Mouse (Mus musculus) heart, postnatal 25 days (tissue): ENCODE results near the gene 1700067P10Rik. TPM values are rescaled to one million over a fixed set of nuclear protein-coding genes. Genes with fewer than 3 reads are reported as not detected.

Experiments used
- DNase-seq: peaks from one replicate; pipeline ENCODE4 v3.0.0; 2022; ENCODE audit warnings: low spot score
- intact Hi-C: fragments of 180-260 bp; cut with DNase I; formaldehyde crosslinking; loops from one replicate; pipeline ENCODE4 v1.15.1; 2025
- total RNA-seq, 2 experiments: library from RNA; stranded (reverse); gene quantifications; 2 replicates each; pipeline ENCODE4 v1.2.3; 2021

1700067P10Rik gene
- not detected for total RNA-seq

DNA sequence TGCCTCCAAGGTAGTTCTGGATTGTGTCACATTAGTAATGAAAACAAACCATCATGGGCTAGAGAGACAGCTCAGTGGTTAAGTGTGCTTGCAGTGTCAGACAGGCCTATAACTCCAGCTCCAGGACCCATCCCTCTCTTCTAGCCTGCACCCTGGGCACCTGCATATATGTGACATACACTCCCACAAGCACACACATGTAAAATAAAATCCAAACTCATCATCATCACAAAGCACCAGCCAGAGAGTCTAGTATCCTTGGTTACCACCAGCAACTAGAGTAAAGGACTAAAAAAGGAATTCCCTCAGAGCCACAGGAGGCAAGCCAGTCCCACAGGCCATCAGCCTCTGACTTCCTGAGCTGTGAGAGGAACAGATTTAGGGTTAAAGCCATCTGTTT is at the start of gene 1700067P10Rik:
1700067P10Rik (plus strand) TSS at position 301 of the 400 bp plus-strand sequence.
- intact Hi-C loops: no loop called here
- DNase-seq: no peak

GRCm38 (mm10) chr17:48041351-48042287 is 47.5 kb upstream of the 1700067P10Rik start:
- intact Hi-C loops: loop anchor here (2.0 kb wide), 1 partner anchor 117 kb away; the partner anchor contains the start of gene Foxp4
- no peak for DNase-seq

GRCm38 (mm10) chr17:48043154-48043880 is 45.8 kb upstream of the 1700067P10Rik start:
- DNase-seq: no peak
- intact Hi-C loops: loop anchor here (2.0 kb wide), 1 partner anchor 119 kb away; the partner anchor contains the start of gene Foxp4

DNA sequence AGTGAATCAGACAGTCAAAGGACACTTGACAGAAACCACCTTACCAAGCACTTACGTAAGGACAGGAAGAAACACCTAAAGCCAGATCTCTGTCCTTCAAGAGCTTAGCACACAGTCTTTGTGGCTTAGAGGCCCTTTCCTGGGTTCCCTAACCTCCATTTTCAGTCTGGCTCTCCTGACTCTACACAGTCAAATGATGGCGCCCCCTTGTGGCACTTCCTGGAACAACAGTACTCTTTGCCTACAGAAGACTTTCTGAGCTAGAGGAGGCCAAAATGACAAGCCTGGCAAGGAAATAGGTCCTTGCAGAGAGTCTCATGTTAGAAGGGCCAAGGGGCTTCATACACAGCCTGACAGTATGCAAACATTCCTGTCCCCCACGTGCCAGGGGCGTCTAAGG is 43.5 kb upstream of the 1700067P10Rik start:
- no peak for DNase-seq
- intact Hi-C loops: loop anchor here (5.0 kb wide), 1 partner anchor 173 kb away; no protein-coding TSS in a partner anchor

GRCm38 (mm10) chr17:48051638-48052337 is 37.3 kb upstream of the 1700067P10Rik start:
- intact Hi-C loops: no loop called here
- no peak for DNase-seq

DNA sequence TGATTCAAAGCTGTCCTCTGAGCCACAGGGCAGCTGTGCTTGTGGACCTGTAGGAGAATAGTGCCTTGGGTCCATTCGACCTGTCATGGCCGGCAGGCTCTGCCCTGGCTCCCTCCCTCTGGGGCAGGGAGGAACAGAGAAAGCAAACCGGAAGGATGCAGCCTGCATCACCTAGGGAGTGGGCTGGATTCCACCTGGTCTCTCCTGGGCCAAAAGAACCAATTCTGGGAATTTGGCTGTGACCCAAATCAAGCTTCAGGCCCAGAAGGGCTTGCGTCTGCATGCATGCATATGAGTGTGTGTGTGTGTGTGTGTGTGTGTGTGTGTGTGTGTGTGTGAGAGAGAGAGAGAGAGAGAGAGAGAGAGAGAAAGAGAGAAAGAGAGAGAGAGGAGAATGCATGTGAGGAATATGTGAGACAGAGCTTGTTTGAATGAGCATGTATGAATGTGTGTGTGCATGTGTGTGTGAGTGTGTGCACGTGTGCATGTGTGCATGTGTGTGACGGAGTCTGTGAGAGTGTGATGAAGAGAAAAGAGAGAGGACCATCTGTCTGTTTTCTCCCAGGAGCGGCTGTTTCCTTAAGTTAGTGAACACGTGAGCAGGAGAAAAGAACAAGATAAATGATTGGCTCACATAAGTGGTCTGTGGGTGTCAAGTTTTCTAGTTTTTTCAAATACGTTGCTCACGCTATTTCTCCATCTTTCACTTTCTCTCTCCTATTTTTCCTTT is 36.6 kb upstream of the 1700067P10Rik start:
- DNase-seq: no peak
- intact Hi-C loops: no loop called here

DNA sequence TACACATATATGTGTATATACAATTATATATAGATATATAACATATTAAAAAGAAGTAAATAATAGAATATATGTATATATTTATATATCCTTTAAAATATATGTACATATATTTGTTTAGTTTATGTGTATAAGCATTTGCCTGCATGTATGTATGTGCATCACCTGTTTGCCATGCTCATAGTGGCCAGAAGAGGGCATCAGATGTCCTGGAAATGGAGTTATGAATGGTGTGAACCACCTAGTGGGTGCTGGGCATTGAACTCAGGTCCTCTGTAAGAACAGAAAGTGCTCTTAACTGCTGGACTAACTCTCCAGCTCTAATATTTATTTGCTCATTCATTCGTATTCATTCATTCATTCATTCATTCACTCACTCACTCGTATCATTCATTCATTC is 35.5 kb upstream of the 1700067P10Rik start:
- DNase-seq: no peak
- intact Hi-C loops: no loop called here

DNA sequence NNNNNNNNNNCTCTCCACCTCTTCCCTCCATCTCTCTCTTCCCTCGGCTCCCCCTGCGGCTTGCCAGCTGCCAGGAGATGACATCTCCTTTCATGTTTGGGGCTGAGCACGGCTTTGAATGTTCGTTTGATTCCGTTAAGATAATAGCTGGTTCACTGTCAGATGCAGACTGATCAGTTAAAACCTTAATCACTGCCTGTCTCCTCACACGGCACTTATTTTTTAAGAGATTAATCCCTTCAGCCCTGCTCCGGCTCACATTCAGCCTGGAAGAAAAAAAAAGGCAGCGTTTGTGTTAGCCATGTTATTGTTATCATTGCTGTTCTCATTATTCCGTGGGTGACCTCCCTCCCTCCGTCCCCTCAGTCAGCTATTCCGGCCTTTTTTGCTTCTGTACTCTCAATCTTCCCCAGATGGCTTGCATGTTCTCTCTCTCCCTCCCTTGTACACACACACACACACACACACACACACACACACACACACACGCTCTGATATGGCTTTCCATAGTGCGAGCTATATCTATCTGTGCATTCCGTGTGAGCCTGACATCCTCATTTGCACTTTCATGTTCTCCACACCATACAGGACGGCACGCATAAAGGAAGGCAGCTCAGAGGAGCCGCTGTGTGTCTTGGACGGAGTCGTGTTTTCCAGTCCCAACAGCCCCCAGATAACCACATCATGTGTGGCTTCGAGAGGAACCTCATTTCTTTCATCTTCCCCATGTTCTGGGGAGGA is 33.9 kb upstream of the 1700067P10Rik start:
- no peak for DNase-seq
- intact Hi-C loops: loop anchor here (5.0 kb wide), 1 partner anchor 37 kb away; no protein-coding TSS in a partner anchor

DNA sequence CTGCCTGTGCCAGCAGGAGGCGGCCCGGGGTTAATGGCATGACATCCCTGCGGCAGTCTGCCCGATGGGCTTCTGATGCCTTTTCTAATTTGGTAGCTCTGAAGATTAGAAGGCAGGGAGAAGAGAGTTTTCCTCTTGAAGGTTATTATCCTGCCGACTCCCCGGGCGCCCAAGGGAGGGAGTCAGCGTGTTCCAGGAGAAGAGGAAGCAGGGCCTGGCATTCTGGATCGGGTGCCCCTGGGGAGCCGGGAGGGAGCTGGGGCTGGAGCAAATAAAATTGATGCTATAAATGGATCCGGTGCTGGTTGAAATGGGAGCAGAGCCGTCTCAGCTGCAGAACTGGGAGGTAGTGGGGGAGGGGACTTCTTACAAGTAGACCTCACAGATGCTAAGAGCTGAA is 31.7 kb upstream of the 1700067P10Rik start:
- intact Hi-C loops: loop anchor here (5.0 kb wide), 1 partner anchor 35 kb away; no protein-coding TSS in a partner anchor
- no peak for DNase-seq

GRCm38 (mm10) chr17:48064196-48064843 is 24.8 kb upstream of the 1700067P10Rik start:
- intact Hi-C loops: no loop called here
- no peak for DNase-seq

- intact Hi-C loops: no loop called here
- DNase-seq: no peak
Observed at GRCm38 (mm10) chr17:48065081-48065501, 24.0 kb upstream of the 1700067P10Rik start.

DNA sequence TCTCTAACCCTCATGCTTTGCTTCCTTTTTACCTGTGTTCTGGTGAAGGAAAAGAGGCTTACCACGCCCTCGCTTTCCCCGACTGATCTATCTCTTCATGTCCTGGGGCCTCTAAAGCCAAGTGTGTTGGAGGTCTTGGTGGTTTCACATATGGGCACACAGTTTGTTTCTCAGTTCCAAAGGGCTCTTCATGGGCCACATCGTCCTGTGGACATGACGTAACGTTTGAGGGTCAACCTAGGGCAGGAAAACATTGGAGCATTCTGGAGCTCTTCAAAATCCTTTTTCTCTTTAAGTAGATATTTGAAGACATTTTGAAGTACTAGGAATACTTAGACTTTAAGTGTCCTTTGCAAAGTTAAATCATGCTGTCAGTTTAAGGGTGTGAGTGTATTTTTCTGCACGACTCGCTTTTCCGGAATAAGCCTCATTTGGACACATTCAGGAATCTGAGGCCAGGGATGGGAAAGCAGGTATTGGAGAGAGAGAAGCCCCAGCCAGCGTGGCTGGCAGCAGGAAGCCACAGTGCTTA is 22.0 kb upstream of the 1700067P10Rik start:
- no peak for DNase-seq
- intact Hi-C loops: no loop called here

GRCm38 (mm10) chr17:48067729-48068128 is 21.4 kb upstream of the 1700067P10Rik start:
- no peak for DNase-seq
- intact Hi-C loops: no loop called here

DNA sequence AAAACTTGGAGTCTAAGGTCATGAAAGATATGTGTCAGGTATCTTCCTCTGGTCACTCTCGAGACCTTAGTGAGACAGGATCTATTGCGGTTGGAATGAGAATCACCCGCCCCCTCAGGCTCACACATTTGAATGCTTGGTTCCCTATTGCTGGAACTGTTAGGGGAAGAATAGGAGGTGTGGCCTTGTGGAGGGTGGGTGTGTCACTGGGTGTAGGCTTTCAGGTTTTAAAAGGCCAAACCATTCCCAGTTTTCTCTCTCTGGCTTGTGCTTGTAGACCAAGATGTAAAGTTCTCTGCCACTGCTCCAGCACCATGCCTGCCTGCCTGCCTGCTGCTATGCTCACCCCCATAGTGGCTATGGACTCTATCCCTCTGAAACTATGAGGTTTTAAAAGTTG is 8.5 kb upstream of the 1700067P10Rik start:
- intact Hi-C loops: no loop called here
- no peak for DNase-seq

- intact Hi-C loops: no loop called here
- DNase-seq: no peak
Observed at GRCm38 (mm10) chr17:48089446-48089845, 327 bp downstream of the 1700067P10Rik start.

GRCm38 (mm10) chr17:48090305-48090704 is 1.2 kb downstream of the 1700067P10Rik start:
- intact Hi-C loops: loop anchor here (5.0 to 10.0 kb wide), 2 partner anchors 33 to 186 kb away; no protein-coding TSS in a partner anchor
- no peak for DNase-seq

DNA sequence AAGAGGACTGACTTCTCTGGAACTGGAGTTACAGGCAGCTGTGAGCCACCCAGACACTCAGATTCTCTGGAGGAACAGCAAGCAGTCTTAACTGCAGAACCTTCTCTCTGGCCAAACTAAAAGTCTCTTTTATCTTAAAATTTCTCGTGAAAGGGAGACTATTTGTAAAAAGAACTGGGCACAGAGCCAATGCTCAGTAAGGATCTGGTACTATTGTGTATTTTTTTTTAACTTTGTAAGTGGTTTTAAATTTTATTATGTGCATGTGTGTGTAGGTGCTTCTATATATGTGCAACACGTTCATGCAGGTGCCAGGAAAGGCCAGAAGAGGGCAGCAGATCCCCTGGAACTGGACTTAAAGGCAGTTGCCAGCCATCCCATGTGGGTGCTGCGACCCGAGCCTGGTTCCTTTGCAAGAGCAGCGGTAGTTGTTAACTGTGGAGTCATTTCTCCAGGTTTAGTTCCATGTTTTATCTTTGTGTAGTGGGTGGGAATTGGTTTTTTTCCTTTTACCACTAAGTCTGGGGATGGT is 4.2 kb downstream of the 1700067P10Rik start:
- no peak for DNase-seq
- intact Hi-C loops: loop anchor here (5.0 to 10.0 kb wide), 2 partner anchors 36 to 189 kb away; no protein-coding TSS in a partner anchor
